Mouse (Mus musculus): ENCODE results near the gene Opn3. TPM values are rescaled to one million over a fixed set of nuclear protein-coding genes. Genes with fewer than 3 reads are reported as not detected.

Opn3 gene
- polyA plus RNA-seq, 1 experiment from 2014 or later, result 8.7 TPM

GRCm38 (mm10) chr1:175691686-175692245 is 810 bp downstream of the Opn3 start:
- Histone ChIP-seq H3K36me3 (peaks cover 13% of the 10 kb centered on the region), H3K27me3 (no peaks in the 10 kb centered on the region), H3K4me2 (peak overlapping the region; percentile 90), H3K4me1 (replicated peaks) (peaks cover 31% of the 10 kb centered on the region), H3K27ac (replicated peaks) (peak overlapping the region; percentile 90), H3K9me3 (no peaks in the 10 kb centered on the region), H3K9ac (peak overlapping the region; percentile 74), H3K4me3 (peak overlapping the region; percentile 88)
- ATAC-seq (ENCODE audit: low FRiP score, low read depth), result no peak
- 1% methylated on average over 21 of the region's 22 CpGs for WGBS

GRCm38 (mm10) chr1:175680995-175681394 is 11.6 kb downstream of the Opn3 start:
- 90% methylated on average over 6 of the region's 6 CpGs for WGBS
- no peak overlapping the region for H3K27ac ChIP-seq (replicated peaks)
- H3K27me3 ChIP-seq, result no peaks in the 10 kb centered on the region
- H3K4me1 ChIP-seq (replicated peaks), result no peaks in the 10 kb centered on the region
- H3K4me3 ChIP-seq, result no peak overlapping the region
- peaks cover 6% of the 10 kb centered on the region for H3K36me3 ChIP-seq
- H3K4me2 ChIP-seq, result no peak overlapping the region
- no peaks in the 10 kb centered on the region for H3K9me3 ChIP-seq
- no peak overlapping the region for H3K9ac ChIP-seq
- ATAC-seq (ENCODE audit: low FRiP score, low read depth), result no peak

GRCm38 (mm10) chr1:175677459-175677858 is 15.1 kb downstream of the Opn3 start:
- H3K27me3 ChIP-seq, result no peaks in the 10 kb centered on the region
- H3K9ac ChIP-seq, result no peak overlapping the region
- H3K36me3 ChIP-seq, result no peaks in the 10 kb centered on the region
- no peak overlapping the region for H3K4me3 ChIP-seq
- no peak overlapping the region for H3K4me2 ChIP-seq
- no peaks in the 10 kb centered on the region for H3K4me1 ChIP-seq (replicated peaks)
- no peaks in the 10 kb centered on the region for H3K9me3 ChIP-seq
- no peak overlapping the region for H3K27ac ChIP-seq (replicated peaks)
- no peak for ATAC-seq (ENCODE audit: low FRiP score, low read depth)
- WGBS, result 89% methylated on average over 6 of the region's 6 CpGs

GRCm38 (mm10) chr1:175675116-175675515 is 17.5 kb downstream of the Opn3 start:
- no peak overlapping the region for H3K27ac ChIP-seq (replicated peaks)
- H3K4me3 ChIP-seq, result no peak overlapping the region
- H3K9me3 ChIP-seq, result no peaks in the 10 kb centered on the region
- no peak for ATAC-seq (ENCODE audit: low FRiP score, low read depth)
- WGBS, result 92% methylated on average over 6 of the region's 6 CpGs
- no peak overlapping the region for H3K9ac ChIP-seq
- no peak overlapping the region for H3K4me2 ChIP-seq
- no peaks in the 10 kb centered on the region for H3K27me3 ChIP-seq
- no peaks in the 10 kb centered on the region for H3K4me1 ChIP-seq (replicated peaks)
- H3K36me3 ChIP-seq, result no peaks in the 10 kb centered on the region

- no peak overlapping the region for H3K4me3 ChIP-seq
- H3K36me3 ChIP-seq, result no peaks in the 10 kb centered on the region
- H3K27me3 ChIP-seq, result no peaks in the 10 kb centered on the region
- no peak overlapping the region for H3K9ac ChIP-seq
- ATAC-seq (ENCODE audit: low FRiP score, low read depth), result no peak
- no peak overlapping the region for H3K4me2 ChIP-seq
- no peak overlapping the region for H3K27ac ChIP-seq (replicated peaks)
- no peaks in the 10 kb centered on the region for H3K4me1 ChIP-seq (replicated peaks)
- no peaks in the 10 kb centered on the region for H3K9me3 ChIP-seq
- WGBS, result 83% methylated on average over 7 of the region's 7 CpGs
Measured at GRCm38 (mm10) chr1:175673563-175674325, 18.8 kb downstream of the Opn3 start.

GRCm38 (mm10) chr1:175671626-175672025 is 20.9 kb downstream of the Opn3 start:
- Histone ChIP-seq H3K4me1 (replicated peaks) (no peaks in the 10 kb centered on the region), H3K4me3 (no peak overlapping the region), H3K4me2 (no peak overlapping the region), H3K9me3 (no peaks in the 10 kb centered on the region), H3K9ac (no peak overlapping the region), H3K27me3 (no peaks in the 10 kb centered on the region), H3K27ac (replicated peaks) (no peak overlapping the region), H3K36me3 (no peaks in the 10 kb centered on the region)
- WGBS, result 46% methylated on average over 1 of the region's 1 CpGs
- ATAC-seq (ENCODE audit: low FRiP score, low read depth), result no peak

- no peaks in the 10 kb centered on the region for H3K9me3 ChIP-seq
- ATAC-seq (ENCODE audit: low FRiP score, low read depth), result no peak
- 64% methylated on average over 7 of the region's 7 CpGs for WGBS
- H3K9ac ChIP-seq, result no peak overlapping the region
- no peak overlapping the region for H3K4me3 ChIP-seq
- no peak overlapping the region for H3K27ac ChIP-seq (replicated peaks)
- no peaks in the 10 kb centered on the region for H3K36me3 ChIP-seq
- no peaks in the 10 kb centered on the region for H3K27me3 ChIP-seq
- H3K4me2 ChIP-seq, result no peak overlapping the region
- H3K4me1 ChIP-seq (replicated peaks), result no peaks in the 10 kb centered on the region
Measured at GRCm38 (mm10) chr1:175670042-175670441, 22.5 kb downstream of the Opn3 start.

- Histone ChIP-seq H3K4me1 (replicated peaks) (no peaks in the 10 kb centered on the region), H3K4me3 (no peak overlapping the region), H3K27me3 (no peaks in the 10 kb centered on the region), H3K9ac (no peak overlapping the region), H3K27ac (replicated peaks) (no peak overlapping the region), H3K4me2 (no peak overlapping the region), H3K36me3 (no peaks in the 10 kb centered on the region), H3K9me3 (no peaks in the 10 kb centered on the region)
- WGBS, result 96% methylated on average over 3 of the region's 3 CpGs
- ATAC-seq (ENCODE audit: low FRiP score, low read depth), result no peak
Measured at GRCm38 (mm10) chr1:175669456-175669855, 23.1 kb downstream of the Opn3 start.

- Histone ChIP-seq H3K27ac (replicated peaks) (no peak overlapping the region), H3K27me3 (no peaks in the 10 kb centered on the region), H3K9me3 (no peaks in the 10 kb centered on the region), H3K4me1 (replicated peaks) (no peaks in the 10 kb centered on the region), H3K4me3 (no peak overlapping the region), H3K4me2 (no peak overlapping the region), H3K9ac (no peak overlapping the region), H3K36me3 (no peaks in the 10 kb centered on the region)
- peak; percentile 59; the same call in 1 of the 2 replicates for ATAC-seq (ENCODE audit: low FRiP score, low read depth)
- WGBS, result 79% methylated on average over 5 of the region's 5 CpGs
Measured at GRCm38 (mm10) chr1:175668666-175669405, 23.7 kb downstream of the Opn3 start.

- 97% methylated on average over 4 of the region's 4 CpGs for WGBS
- H3K9me3 ChIP-seq, result no peaks in the 10 kb centered on the region
Measured at GRCm38 (mm10) chr1:175659900-175660299, 32.7 kb downstream of the Opn3 start.

GRCm38 (mm10) chr1:175648615-175649014 is 44.0 kb downstream of the Opn3 start:
- Histone ChIP-seq H3K4me1 (replicated peaks) (no peaks in the 10 kb centered on the region), H3K27me3 (no peaks in the 10 kb centered on the region), H3K27ac (replicated peaks) (no peak overlapping the region), H3K4me3 (no peak overlapping the region), H3K4me2 (no peak overlapping the region), H3K9me3 (no peaks in the 10 kb centered on the region), H3K36me3 (no peaks in the 10 kb centered on the region), H3K9ac (no peak overlapping the region)
- 96% methylated on average over 4 of the region's 4 CpGs for WGBS
- no peak for ATAC-seq (ENCODE audit: low FRiP score, low read depth)

More at GRCm38 (mm10) chr1:175659900-175660299, 32.7 kb downstream of the Opn3 start:
- ATAC-seq (ENCODE audit: low FRiP score, low read depth), result no peak
- no peaks in the 10 kb centered on the region for H3K36me3 ChIP-seq
- no peak overlapping the region for H3K27ac ChIP-seq (replicated peaks)
- H3K4me3 ChIP-seq, result no peak overlapping the region
- H3K9ac ChIP-seq, result no peak overlapping the region
- no peak overlapping the region for H3K4me2 ChIP-seq
- H3K27me3 ChIP-seq, result no peaks in the 10 kb centered on the region
- H3K4me1 ChIP-seq (replicated peaks), result no peaks in the 10 kb centered on the region

GRCm38 (mm10) chr1:175646952-175647351 is 45.6 kb downstream of the Opn3 start:
- Histone ChIP-seq H3K9ac (no peak overlapping the region), H3K27ac (replicated peaks) (no peak overlapping the region), H3K4me2 (no peak overlapping the region), H3K36me3 (no peaks in the 10 kb centered on the region), H3K9me3 (no peaks in the 10 kb centered on the region), H3K4me1 (replicated peaks) (no peaks in the 10 kb centered on the region), H3K4me3 (no peak overlapping the region), H3K27me3 (no peaks in the 10 kb centered on the region)
- WGBS, result 82% methylated on average over 9 of the region's 9 CpGs
- ATAC-seq (ENCODE audit: low FRiP score, low read depth), result no peak

Data from hindbrain, embryonic 15.5 days (tissue).